Mouse (Mus musculus) telencephalon, adult 2 months (tissue): Measurements from ENCODE around the gene Arhgef26.

Source experiments
- DNase-seq: peaks from one replicate; pipeline ENCODE4 v3.0.0-alpha.2; 2011; ENCODE audit warnings: low read depth, low spot score

Gene Arhgef26

DNA sequence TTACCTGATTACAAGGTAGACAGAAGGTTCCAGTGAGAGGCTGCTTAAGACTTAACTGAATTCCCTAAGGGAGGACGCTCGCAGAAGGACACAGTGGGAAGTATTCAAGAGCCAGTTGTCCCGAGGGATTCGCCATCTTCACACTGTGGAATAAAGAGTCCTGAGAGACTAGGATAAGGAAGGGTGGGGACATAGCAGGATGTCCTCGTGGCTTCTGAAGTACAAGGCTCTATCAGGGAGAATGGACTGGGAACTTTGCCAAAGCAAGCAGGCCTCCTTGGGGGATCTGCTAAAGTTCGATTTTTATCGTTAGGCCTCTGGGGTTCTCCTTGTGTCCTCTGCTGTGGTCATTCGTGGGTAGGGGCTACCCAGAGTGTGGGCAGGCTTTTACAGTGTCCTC, 109.0 kb downstream of the Arhgef26 start:
- DNase-seq: no peak

DNA sequence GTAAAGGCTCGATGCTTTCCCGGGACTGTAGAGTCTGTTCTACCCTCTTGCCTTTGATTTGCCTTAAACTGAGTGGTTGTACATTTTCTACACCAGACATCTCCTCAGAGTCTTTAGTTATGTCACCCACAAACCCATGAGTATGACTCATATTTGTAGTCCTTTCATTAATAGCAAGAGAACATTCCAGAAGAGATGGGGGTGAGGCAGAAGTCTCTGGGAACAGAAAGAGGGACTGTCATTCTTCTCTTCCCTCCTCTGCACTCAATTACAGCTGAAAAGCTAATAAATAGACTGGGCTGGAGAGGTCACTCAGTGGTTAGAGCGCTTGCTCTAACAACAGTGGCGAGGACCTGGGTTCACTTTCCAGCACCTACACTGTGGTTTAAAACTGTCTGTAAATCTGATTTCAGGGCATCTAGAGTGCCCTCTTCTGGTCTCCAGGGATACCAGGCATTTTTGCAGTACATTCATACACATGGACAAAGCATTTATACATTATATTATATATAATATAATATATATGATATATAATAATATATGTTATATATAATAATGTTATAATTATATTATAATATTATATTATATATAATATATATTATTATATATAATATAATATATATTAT, 111.8 kb downstream of the Arhgef26 start:
- DNase-seq: no peak

DNA sequence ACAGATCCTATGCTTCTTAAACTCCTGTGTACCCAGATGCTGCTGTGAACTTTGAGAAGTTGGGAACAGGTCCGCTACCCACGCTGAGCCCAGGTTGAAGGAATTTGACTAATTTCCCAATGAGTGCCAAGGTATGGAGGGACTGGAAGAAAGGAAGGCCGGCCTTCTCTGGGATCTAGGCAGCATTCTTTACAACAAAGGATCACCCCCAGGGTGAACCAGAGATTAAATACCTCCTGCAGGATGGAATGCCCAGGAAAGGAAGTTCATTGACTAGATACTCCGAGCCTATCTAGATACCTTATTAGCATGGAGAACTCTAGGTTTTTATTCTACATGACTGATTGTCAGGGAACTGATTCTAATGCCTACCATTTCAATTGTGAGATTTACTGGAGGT, 114.8 kb downstream of the Arhgef26 start:
- no peak for DNase-seq

DNA sequence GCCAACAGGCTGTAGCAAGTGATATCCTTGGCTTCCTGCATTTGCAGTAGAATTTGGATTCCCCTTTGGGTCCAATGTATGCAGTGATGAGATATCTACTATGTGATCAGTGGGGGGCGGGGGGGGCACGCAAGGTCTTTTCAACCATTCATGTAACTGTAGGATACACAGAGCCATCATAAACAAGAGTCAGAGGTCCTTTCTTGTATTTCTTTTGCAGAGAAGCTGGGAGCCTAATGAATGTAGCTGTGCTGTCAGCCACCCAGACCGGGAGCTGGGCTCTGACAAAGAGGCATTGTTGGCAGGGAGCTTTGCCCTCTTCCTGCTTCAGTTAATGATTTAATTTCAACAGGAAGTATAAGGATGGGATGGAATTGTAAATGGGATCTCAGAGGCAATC, 116.0 kb downstream of the Arhgef26 start:
- DNase-seq: no peak

DNA sequence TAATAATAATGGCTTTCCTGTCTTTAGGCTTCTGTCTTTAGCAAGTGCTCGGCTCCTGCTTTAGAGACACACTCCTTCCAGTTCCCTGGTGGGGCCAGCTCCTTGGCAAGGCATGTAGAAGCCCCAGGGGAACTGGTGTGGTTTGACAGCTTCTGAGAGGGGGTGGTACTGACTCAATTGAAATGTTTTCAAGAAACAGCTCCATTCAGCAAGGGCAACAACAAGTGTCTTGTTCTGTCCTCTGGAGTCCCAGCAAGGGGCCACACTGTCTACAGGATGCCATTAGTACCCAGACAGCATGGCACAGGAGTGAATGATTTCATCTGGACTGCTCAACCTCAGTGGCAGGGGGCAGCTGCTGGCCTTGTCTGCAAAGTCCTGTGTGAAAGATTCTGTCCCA, 117.7 kb downstream of the Arhgef26 start:
- DNase-seq: no peak

DNA sequence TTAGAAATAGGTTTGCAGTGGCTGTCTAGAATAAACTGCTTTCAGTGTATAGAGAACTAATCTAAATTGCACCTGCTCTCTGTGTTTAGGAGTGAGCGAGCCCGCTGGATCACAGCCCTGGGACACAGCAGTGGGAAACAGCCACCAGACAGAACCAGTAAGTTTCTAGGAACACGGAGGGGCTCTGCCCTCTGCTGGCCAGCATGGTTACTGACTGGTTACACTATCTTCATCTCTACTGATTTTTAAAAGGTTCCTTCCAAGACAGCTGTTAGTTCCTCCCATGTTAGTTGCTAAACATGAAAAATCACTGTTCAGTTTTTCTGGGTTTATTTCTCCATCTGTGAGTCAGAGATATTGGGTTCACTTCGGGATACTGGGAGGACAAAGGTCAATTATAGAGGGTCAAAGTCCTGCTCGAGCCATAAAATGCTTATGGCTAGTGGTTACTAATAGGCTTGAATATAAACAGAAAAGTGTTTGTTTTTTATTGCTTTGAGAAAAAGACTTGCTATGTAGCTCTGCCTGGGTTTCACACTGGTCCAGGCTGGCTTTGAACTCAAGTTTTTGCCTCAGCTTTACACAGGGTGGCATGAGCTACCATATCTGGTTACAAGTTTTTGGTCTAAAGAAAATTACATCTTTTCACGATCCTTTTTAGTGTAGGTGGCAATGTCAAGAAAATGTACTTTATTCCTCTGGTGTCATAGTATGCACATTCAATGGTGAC, 120.3 kb downstream of the Arhgef26 start:
- peak; percentile 32 for DNase-seq

DNA sequence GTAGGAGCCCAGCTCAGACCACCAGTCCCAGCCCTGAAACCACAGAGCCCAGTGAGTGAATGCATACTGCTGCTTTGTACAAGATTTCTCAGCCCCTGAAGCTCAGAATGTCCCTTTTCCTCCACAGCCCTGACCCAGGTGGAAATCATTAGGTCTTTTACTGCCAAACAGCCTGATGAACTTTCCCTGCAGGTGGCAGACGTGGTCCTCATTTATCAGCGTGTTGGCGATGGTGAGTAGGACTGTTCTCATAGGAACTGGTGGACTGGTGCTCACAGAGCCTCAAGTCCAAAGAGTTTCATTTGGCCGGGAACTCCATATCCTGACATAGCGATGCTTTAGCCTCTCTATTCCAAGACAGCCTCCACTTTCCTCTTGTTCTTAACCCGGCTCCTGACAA, 121.3 kb downstream of the Arhgef26 start:
- DNase-seq: no peak

DNA sequence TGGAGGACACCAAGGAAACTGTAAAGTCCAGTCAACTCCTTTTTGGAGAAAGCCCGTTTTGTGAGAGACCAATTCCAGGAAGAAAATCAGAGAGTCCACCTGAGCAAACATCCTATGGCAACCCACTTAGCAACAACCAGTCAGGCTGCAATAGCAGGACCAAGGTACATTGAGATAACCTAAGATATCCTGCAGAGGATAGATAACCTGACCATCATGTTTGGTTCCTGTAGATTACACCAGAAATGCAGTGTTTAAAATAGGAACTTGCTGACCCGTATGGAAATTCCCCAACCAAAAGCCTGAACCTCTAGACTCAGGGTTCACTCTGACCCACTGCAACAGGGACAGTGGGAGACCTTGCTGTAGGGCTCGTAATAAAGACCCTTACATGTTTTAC, 126.1 kb downstream of the Arhgef26 start:
- DNase-seq: no peak

DNA sequence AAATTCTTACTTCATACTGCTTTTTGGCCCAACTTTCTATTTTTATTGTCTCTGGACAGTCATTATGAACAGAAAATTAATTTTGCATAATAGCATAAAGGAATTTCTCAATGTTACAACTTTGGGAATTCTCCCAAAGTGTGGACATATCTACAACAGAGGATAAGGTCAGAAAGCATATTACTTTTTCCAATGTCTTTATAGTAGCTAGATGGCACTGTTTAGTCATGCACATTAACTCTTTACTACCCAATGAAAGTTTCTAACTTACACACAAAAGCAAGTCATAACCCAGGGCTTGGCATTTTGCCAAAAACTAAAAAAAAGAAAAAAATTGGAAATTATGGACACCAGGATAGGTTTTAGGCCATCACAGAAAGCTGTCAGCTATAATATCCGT, 132.0 kb downstream of the Arhgef26 start:
- no peak for DNase-seq

DNA sequence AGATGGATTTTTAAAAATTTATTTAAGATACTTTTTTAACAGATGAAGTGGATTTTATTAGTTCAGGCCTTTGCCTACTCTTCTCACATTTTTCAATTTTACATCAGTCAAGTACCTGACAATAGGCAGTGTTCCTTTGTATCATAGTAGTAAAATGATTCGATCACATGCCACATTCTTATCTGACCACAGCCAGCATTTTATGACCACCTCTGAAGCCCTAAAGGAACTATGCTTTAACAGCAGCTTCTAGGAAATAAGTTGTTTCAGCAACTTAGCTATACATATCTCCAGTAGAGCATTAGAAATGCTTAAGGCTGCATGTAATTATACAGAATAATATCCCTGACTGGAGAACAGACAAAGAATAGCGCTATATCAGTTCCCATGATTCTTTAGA, 146.2 kb downstream of the Arhgef26 start:
- DNase-seq: no peak

DNA sequence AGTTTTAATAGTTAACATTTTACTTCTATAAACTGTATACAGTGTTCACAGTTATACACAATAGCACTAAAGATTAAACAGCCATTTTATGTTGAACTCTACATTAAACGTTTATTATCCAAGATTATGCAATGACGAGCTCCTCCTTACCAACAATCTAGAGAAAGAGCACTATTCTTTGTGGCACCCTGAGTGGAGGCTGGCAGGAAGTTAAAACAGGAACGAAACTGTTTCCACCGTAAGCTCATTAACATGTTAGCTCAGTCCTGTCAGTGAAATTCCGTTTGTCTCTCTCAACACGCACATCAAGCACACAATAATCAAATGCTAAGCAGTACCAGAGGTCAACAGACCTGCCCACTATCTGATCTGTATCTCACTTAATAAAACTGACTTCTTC, 154.4 kb downstream of the Arhgef26 start:
- DNase-seq: no peak

DNA sequence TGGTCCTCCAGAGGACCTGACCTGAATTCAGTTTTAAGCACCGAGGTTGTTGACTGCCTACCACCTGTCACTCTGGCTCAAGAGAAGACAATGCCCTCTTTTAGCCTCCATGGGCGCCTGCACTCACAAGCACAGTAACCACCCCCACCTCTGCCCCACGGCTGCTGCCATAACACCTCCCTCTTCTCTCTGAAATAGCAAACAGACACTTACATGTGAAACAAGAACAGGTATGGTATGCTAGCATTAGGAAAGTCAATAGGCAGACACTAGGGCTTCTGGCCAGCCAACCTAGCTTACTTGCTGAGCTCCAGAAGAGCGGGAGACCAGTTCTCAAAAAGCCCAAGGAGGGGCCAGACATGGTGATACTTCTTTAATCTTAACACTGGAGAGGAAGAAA, 161.2 kb downstream of the Arhgef26 start:
- DNase-seq: no peak

DNA sequence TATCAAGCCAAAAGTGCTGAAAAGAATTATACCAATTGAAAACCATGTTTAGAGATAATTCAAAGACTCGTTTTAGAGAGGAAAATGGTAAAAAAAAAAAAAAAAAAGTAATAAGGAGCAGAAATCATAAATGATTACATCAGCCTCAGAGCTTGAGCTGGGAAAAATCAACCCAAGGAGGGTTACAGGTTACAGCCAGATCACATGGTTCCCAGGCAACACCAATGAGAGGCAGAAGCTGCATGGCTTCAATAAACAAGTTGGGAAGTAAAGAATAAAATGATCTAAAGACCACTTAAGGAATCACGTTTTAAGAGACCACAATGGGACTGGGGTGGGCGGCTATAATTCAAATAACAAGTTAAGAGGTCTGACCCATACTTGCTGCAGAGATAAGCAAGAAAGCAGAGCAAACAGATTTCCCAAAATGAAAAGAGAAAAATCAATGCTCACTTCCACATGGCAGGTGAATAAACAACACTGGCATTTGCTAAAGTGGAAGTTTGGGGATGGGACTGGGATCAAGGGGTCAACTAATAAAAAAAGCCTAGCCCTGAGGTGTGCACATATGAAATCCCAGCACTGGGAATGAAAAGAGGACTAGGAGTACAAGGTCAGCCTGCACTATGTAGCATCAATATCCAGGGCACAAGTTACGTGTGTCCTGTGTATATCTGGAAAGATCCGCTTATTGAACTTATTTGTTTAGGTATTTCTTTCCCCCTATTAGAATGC, 167.2 kb downstream of the Arhgef26 start:
- DNase-seq: no peak

DNA sequence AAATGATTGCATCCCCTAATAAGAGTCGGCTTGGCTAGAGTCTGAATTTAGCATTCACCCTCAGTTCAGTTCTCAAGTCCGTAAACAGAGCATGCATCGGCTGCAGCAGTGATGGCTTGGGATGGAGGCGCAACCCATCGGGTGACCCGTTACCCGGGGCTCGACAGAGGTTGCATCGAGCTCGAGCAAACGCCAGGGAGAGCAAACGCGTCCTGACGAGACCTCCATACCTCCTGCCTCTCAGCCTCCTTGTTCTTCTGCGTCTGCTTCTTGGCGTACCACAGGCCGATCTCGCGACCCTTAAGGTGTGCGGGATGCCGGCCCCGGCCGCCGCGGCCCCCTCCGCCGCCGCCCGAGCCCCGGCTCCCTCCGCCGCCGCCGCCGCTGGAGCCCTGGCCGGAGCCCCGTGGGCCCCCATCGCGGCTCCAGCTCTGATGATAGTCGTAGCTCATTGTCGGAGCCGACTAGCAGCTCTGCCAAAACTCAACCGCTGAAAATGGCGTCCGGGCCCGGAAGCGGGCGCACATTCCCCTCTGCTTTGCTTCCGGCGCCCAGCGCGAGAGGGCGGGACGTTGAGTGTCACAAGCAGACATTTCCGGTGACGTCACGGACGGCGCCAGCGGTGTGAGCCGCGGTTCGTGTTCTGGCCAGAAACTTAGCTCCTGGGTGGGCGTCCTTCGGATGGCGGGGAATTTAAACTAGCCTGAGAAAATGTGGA, 168.5 kb downstream of the Arhgef26 start, which contains the start of gene Dhx36:
TSS of gene Dhx36 (minus strand) at position 517 of the 718 bp plus-strand sequence.
- peak; percentile 97 for DNase-seq

DNA sequence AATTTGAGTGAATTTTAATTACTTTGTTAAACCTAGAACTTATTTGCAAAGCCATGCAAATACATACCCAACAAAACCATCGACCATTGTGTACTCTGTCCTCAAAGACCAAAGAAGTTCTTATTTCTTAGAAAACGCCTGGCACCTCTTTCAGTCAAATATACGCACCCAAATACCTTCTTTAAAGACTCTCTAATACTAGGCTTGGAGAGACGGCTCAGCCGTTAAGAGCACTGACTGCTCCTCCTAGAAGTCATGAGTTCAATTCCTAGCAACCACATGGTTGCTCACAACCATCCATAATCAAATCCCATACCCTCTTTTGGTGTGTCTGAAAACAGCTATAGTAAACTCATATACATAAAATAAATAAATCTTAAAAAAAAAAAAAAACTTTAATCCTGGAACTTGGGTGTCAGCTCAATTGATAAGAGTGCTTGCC, 169.1 kb downstream of the Arhgef26 start:
- no peak for DNase-seq
